Mouse (Mus musculus): Measurements from ENCODE around the gene Gan. TPM values are rescaled to one million over a fixed set of nuclear protein-coding genes. Genes with fewer than 3 reads are reported as not detected.

Gan gene
- total RNA-seq, 1 experiment from 2014 or later, result 2.6 TPM

DNA sequence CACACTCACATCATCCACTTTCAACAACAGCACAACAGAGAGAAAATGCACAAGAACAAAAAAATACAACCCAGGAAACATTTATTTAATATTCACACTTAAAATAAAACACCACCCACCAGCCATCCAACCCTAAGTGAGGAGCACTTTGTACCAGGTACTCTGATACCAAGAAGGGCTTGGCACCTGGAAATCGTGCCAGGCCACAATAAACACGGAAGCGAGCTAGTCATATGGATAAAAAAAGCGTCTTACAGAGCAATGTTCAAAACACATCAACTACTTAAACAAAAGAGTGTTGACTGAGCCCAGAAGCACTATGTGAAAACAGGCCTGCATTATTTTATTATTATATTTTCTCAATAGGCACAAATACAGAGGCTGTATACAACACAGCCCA, 1.8 kb upstream of the Gan start:
- no peak for ATAC-seq (replicated peaks; ENCODE audit: insufficient number of reproducible peaks, low FRiP score, low TSS enrichment, poor library complexity, severe bottlenecking)

DNA sequence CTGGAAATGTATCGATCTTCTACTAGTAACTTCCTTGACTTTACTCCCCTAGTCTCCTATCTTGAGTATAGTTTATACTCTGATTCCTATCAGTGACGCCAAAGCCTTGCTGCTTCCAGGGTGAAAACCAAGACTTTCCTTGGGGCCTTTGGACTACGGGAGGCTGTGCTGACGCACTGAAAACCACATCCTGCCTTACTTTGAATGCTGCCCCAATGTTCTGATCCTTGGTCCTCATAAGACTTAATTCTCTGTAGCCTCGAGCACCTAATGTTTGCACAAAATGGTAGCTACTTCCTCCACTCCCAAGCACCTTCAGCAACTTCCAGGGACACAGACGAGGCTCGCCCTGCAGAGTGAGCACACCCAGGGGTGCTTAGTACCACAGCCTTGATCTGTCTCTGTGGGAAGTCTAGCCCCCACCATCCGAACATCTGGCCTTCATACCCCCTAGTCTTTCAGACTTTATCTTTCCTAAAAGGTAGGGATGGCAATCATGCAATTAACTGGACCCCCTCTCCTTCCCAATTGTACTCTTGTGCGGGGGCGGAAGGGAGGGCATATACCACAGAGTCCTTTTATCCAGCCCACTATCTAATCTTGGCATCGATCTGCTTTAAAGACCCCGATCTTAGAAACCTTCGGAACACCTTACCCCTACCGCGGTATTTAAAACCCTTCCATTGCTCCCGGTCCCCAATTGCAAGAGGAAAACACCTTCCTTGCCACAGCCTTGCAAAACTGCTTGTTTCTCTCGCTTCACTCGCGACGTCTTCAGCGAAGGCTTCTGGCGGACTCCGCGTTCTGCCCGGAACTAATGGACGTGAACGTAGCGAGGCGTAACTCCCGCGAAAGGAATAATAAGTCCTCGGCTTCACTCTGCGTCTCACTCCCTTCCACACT, 818 bp upstream of the Gan start:
- no peak for ATAC-seq (replicated peaks; ENCODE audit: insufficient number of reproducible peaks, low FRiP score, low TSS enrichment, poor library complexity, severe bottlenecking)

DNA sequence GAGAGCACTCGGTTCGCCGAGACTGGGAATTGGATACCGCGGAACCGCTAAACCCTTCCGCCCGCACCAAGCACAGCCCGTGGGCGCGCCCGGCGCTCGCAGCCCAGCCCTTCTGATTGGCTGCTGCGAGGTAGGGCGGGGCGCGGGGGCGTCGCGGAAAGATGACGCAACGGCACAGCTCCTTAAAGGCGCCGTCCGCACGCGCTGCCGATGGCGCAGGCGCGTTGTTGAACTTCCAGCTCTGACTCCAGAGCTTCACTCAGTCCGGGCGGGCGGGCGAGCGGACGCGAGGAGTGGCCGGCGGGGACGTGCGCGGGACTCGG, 205 bp upstream of the Gan start:
- ATAC-seq (replicated peaks; ENCODE audit: insufficient number of reproducible peaks, low FRiP score, low TSS enrichment, poor library complexity, severe bottlenecking), result peak; percentile 85

DNA sequence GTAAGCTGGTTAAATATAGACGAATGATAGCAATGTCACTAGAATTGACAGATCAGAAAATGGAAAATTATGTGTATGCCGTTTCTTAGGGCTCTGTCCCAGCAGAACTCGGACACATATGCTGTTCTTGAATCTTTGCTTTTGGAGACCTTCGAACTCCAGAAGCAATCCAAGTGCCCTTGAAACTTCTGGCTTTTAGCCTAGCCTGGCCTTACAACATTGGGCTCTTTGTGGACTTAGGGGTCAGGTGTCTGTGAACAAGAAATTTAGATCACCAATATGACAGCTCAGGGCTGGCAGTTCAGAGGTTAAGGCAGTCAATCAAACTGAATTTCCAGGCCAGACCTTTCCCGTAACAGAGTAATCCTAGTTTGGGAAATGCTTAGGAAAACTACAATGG, 1.1 kb downstream of the Gan start:
- no peak for ATAC-seq (replicated peaks; ENCODE audit: insufficient number of reproducible peaks, low FRiP score, low TSS enrichment, poor library complexity, severe bottlenecking)

DNA sequence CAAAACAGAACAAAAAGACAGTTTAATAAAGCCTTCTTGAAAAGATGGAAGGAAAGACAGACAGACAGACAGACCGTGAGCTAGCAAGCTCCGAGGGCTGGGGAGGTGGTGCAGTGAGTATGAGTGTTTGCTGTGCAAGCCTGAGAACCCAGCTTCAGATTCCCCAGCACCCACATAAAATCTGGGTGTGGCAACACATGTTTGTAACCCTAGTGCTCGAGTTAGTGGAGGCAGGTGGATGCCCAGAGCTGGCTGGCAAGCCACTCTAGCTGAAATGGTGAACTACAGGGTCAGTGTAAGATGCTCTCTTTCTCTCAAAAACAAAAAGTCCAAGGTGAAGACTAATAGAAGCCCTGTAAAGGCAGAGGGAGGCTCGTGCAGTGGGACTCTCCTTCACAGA, 7.0 kb downstream of the Gan start:
- ATAC-seq (replicated peaks; ENCODE audit: insufficient number of reproducible peaks, low FRiP score, low TSS enrichment, poor library complexity, severe bottlenecking), result no peak

DNA sequence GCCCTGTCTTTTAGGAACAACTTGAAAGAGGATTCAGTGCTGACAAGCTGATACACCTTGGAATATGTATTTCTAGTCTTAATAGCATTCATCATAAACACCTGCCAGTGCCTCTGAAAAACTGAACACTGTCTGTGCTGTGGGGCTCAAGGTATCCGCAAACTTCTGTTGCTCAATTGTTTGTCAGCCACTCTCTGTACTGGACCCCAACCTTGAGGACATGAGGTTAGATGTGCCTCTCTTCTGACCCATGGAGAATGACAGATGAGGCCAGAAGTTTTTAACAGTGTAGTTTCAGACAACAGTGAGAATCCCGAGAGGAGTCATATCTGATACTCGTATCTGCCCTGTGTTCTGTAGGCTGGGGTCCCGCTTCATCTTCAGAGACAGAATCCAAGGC, 7.6 kb downstream of the Gan start:
- ATAC-seq (replicated peaks; ENCODE audit: insufficient number of reproducible peaks, low FRiP score, low TSS enrichment, poor library complexity, severe bottlenecking), result no peak

DNA sequence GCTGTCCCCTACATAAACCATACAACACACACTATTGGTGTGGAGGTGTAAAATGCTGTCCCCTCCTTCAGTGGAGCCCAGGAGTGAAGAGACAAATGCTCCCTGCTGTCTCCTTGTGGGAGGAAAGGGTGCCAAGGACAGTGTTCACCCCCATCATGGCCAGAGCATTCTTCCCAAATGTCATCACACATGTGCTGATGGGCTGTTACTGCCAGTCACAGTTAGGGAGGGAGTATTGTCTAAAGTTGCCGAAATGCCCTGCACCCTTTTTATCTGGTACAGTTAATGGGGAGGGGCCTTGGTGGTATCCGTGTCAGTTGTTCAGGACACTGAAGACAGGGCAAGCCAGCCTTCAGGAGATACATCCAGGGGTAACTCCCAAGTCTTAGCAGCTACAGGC, 8.6 kb downstream of the Gan start:
- ATAC-seq (replicated peaks; ENCODE audit: insufficient number of reproducible peaks, low FRiP score, low TSS enrichment, poor library complexity, severe bottlenecking), result no peak

DNA sequence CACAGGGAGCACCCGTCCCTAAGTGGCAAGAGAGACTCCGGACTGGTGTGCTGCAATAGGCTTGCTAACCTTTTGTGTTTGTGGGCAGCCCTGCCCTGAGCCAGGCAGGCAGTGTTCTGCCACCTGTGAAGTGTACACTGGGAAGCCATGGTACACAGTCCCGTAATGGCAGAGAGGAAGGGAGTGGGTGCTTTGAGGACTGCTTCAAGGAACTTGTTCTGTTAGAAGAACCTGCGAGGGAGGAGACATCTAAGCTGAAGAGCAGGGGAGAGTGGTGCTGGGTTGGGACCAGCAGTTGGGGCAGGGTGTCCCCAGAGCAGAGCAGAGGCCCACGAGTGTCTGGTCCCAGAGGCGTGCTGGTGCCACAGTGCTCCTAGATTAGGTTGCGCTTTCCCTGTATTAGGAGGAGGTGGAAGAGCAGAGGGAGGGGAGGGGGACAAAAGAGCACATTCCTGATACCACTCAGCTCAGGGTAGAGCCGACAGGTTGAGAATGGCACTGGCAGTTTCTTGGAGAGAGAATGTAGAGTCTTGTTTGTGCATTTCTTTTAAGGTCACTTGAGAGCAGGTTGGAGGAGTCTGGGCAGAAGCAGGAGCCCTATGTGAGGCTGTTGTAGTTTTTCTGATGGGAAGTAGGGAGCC, 9.4 kb downstream of the Gan start:
- no peak for ATAC-seq (replicated peaks; ENCODE audit: insufficient number of reproducible peaks, low FRiP score, low TSS enrichment, poor library complexity, severe bottlenecking)

DNA sequence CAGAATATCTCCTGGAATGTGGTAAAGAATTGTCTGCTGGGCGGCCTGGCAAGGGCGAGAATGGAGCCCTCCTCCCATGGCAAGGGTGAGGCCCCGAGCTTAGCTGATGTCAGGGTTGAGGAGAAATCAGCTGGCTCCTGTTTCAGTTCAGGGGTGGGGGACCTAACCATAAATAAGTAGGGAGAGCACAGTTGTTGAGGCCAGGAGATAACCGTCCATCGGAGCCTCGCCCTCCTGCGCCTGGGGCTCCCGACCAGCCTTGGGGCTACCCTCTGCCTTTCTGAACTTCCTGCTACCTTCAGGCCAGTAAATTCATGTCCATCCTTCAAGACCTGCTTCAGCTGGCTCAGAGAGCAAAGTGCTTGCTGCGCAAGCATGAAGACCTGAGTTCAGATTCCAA, 10.4 kb downstream of the Gan start:
- ATAC-seq (replicated peaks; ENCODE audit: insufficient number of reproducible peaks, low FRiP score, low TSS enrichment, poor library complexity, severe bottlenecking), result no peak

DNA sequence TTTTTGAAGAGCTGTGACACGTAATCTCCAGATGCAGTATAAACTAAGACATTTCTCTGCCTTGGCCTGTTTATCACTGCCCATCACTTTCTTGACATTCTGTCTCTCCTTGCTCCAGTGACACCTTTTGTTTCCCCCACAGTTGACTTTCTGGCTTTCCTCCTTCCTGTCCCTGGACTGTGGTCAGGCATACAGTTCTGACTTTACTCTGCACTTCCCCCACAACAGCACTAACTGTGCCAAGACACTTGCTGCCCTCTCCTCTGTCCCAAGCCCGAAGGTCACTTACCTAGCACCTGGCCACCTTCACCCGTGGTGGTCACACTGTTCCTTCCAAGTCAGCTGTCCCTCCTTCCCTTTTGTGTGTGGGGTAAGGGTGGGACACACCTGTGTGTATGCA, 13.9 kb downstream of the Gan start:
- no peak for ATAC-seq (replicated peaks; ENCODE audit: insufficient number of reproducible peaks, low FRiP score, low TSS enrichment, poor library complexity, severe bottlenecking)

DNA sequence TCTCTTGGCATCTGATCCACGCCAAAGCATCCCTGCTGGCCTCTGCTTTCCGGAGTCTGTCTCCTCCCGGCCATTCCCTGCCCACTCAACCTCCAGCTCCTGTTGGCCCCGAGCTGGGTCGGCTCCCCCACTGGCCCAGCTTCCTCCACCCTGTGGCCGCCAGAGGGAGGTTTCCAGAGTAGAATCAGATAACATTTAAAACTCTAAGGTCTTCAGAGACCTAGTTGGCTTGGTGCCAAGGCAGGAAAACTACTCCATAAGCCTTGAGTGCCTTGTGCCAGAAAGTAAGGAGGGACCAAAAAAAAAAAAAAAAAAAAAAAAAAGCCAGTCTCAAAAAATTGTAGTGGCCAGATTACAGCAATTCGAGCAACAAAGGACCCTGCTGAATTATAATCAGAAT, 15.0 kb downstream of the Gan start:
- no peak for ATAC-seq (replicated peaks; ENCODE audit: insufficient number of reproducible peaks, low FRiP score, low TSS enrichment, poor library complexity, severe bottlenecking)

DNA sequence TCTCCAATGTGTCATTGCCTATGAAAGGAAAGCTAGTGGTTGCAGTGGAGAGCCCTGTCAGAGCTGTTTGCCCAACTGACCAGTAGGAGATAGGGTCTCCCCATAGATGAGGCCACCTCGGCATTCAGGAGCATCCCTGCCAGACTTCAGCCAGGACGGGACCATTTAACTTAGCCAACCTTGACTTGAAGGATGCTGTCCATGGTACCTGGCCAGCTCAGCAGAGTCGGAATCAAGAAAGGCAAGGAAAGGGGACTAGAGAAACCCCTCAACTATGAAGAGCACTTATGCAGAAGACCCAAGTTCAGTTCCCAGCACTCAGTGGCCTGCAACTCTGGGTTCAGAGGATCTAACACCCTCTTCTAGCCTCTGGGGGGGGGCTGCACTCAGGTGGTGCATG, 15.8 kb downstream of the Gan start:
- ATAC-seq (replicated peaks; ENCODE audit: insufficient number of reproducible peaks, low FRiP score, low TSS enrichment, poor library complexity, severe bottlenecking), result no peak

DNA sequence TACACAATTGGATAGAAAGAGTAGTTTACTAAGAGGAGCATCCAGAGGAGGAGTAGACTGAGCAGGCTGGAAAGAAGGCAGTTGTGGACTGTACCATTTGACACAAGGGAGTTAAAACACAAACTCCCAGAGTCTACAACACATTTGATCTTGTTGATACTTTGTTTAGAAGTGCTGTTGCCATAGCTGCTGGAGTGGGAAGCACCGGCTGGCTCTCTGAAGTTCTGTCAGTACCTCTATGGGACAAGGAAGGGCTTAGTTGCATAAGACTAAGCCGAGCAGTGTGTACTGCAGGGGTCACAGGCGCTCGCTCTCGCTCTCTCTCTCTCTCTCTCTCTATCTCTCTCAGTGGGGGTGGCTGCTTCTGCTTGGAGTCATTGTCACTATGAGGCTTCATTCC, 16.6 kb downstream of the Gan start:
- no peak for ATAC-seq (replicated peaks; ENCODE audit: insufficient number of reproducible peaks, low FRiP score, low TSS enrichment, poor library complexity, severe bottlenecking)

DNA sequence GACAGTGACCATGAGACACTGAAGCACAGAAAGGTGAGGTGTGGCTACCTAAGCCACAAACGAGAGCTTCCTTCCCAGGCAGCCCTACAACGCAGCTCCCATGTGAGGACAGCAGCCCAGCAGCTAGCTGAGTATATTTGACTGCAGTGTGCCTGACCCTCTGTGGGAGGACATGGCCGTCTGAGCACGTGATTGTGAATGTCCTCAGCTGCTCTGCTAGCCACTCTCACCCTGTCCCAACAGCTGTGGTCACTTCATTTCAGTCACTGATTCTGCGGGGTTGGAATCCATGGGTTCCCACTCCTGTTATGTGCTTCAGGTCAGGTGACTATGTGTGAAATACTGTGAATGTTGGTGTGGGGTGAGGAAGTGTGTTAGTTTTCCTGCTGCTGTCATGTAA, 18.4 kb downstream of the Gan start:
- no peak for ATAC-seq (replicated peaks; ENCODE audit: insufficient number of reproducible peaks, low FRiP score, low TSS enrichment, poor library complexity, severe bottlenecking)

DNA sequence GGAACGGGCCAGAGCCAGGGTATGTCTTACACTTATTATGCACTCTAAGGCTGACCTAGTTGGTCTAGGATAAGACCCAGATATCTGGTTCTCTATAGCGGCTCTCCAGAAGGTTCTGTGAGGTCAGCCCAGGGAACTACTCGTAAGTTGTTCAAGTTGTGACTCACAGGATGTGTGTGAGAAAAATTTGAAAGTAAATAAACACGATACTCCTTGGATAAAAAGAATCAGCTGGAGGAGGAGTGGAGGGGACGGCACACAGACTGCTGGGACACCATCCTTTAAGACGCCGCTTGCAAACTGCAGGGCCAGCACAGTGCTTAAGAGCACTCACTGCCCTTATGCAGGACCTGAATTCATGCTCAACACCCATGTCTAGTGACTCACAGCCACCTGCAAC, 19.3 kb downstream of the Gan start:
- no peak for ATAC-seq (replicated peaks; ENCODE audit: insufficient number of reproducible peaks, low FRiP score, low TSS enrichment, poor library complexity, severe bottlenecking)

DNA sequence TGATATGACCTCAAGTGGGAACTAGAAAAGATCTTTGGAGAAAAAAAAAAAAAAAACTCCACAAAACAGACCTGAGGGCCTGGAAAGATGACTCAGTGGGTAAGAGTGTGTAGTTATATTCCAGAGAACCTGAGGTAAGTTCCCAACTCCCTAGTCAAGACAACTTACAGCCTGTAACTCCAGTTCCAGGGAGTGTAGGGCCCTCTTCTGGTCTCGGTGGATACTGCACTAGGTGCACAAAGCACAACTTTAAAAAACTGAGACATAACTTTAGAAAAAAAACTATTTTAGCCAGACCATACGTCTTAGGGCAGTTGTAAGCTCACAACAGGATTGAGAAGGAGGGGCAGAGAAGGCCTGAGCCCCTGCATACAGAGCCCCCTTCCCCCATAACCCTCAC, 20.1 kb downstream of the Gan start:
- no peak for ATAC-seq (replicated peaks; ENCODE audit: insufficient number of reproducible peaks, low FRiP score, low TSS enrichment, poor library complexity, severe bottlenecking)

DNA sequence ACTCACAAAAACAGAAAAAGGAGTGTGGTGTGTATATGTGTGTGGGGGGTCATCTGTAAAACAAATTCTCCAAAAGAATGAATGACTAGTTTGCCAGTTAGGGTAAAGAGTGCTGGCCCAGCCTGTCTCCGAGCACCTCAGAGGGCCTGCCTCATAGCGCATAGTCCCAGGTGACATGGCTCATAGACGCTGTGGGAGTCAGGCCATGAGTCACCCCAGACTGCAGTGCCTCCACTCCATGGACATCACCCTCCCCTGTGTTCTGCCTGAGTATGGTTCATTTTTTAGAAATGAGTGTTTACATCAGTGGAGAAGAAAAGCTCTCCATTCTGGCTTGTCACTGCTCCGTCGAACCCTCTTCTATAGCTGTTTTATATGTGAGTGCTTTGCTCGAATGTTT, 20.7 kb downstream of the Gan start:
- no peak for ATAC-seq (replicated peaks; ENCODE audit: insufficient number of reproducible peaks, low FRiP score, low TSS enrichment, poor library complexity, severe bottlenecking)

DNA sequence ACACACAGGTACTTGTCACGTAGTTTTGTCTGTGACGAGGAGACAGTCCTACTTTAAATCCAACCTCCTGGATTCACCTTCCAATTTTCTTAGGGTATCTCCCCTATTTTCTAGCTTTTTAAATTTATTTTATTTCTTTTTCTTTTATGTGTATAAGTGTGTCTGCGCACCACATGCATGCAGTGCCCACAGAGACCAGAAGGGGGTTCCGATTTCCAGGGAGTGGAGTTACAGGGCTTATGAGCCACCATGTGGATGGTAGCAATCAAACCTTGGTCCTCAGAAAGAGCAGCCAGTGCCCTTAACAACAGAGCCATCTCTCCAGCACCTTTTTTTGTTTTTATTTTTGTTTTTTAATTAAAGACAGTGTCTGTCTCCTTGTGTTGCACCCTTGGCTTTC, 24.8 kb downstream of the Gan start:
- ATAC-seq (replicated peaks; ENCODE audit: insufficient number of reproducible peaks, low FRiP score, low TSS enrichment, poor library complexity, severe bottlenecking), result no peak

DNA sequence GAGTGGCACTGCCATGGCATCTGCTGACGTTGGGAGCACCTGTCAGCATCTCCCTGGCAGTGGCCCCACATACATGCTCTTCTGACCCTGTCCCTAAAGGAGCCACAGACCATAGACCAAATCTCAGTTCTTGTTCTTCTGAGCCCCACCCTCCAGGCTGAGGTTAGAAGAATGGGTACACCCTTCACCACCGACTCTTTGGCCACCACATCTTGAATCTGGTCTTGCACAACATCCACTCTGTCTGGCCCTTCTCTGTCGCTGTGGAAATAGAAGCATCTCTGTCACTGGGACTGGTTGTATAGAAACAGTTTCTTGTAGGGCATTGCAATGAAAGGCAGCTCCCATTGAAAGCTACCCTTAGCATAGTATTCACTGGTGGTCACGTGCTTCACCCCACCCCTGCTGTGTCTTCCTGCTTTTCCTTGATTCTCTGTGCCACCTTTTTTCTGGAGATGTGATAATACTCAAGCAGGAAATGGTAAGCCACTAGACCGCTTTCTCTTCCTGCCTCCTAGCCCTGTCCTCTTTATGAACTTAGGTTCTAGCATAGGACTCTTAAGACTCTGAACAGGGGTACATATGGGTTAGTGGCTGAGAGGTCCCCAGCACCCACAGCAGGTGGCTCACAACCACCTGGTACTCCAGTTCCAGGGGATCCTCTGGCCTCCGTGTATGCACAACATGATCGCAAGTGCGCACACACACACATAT, 25.9 kb downstream of the Gan start:
- peak; percentile 86 for ATAC-seq (replicated peaks; ENCODE audit: insufficient number of reproducible peaks, low FRiP score, low TSS enrichment, poor library complexity, severe bottlenecking)

DNA sequence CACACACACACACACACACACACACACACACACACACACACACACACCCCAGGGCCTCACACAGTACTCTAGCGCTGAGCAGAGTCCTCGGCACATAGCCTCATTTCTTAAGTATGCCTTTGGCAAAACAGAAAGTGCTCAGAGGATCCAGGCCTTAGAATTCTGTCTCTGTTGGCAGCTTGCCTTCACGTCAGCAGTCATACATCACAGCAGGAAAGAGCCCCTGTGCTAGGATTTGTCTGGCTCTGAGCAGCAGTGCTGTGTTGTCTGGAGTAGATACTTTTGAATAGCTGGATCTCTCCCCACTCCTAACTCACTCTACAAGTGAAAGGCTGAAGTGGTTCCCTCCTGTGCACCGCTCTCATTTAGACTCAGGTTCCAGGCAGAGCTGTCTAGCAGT, 36.4 kb downstream of the Gan start:
- no peak for ATAC-seq (replicated peaks; ENCODE audit: insufficient number of reproducible peaks, low FRiP score, low TSS enrichment, poor library complexity, severe bottlenecking)

Data from monocyte, adult 5-6 weeks (primary cell).